Mouse (Mus musculus) small intestine, adult 2 months (tissue): ENCODE measurements around the gene Prss50. TPM values are rescaled to one million over a fixed set of nuclear protein-coding genes. Genes with fewer than 3 reads are reported as not detected.

ENCODE experiments used
- H3K27ac ChIP-seq: fragments of 200-500 bp; 2 replicates; pipeline ENCODE4 v1.5.1; 2012; ENCODE audit warnings: low read depth, low read length, control low read depth, inconsistent platforms; ENCODE audit not compliant: insufficient read depth
- H3K27me3 ChIP-seq: fragments of 200-500 bp; 2 replicates; pipeline ENCODE4 v1.6.1; 2012; ENCODE audit warnings: mild to moderate bottlenecking, moderate library complexity, low read length, inconsistent platforms; ENCODE audit not compliant: control insufficient read depth, insufficient read depth
- H3K36me3 ChIP-seq: fragments of 200-500 bp; 2 replicates; pipeline ENCODE4 v1.6.1; 2012; ENCODE audit warnings: mild to moderate bottlenecking, low read length, control low read depth, inconsistent platforms; ENCODE audit not compliant: control insufficient read depth, insufficient read depth
- H3K4me1 ChIP-seq: fragments of 200-500 bp; 2 replicates; pipeline ENCODE4 v1.6.1; 2012; ENCODE audit warnings: low read length, inconsistent platforms, mixed read lengths; ENCODE audit not compliant: control insufficient read depth, insufficient read depth, insufficient read length
- H3K4me3 ChIP-seq: fragments of 200-500 bp; 2 replicates; pipeline ENCODE4 v1.5.1; 2012; ENCODE audit warnings: low read depth, mild to moderate bottlenecking, control low read depth, inconsistent platforms, low read length, moderate library complexity
- CTCF ChIP-seq: fragments of 200-500 bp; IDR thresholded peaks from 2 replicates; pipeline ENCODE4 v1.5.1; 2012; ENCODE audit warnings: low read depth, mild to moderate bottlenecking, control low read depth, inconsistent platforms, low read length, moderate library complexity, mixed read lengths; ENCODE audit not compliant: insufficient replicate concordance, insufficient read length; ENCODE audit errors: extremely low read depth
- POLR2A ChIP-seq: fragments of 200-500 bp; IDR thresholded peaks from 2 replicates; pipeline ENCODE4 v1.6.1; 2012; ENCODE audit warnings: low read depth, mild to moderate bottlenecking, control low read depth, inconsistent platforms, low read length, moderate library complexity
- WGBS: fragments of 180-500 bp; shearing (Covaris S2); methylation state at CpG from one replicate; pipeline ENCODE4 v1.1.7; 2018; 5-methylcytosine and 5-hydroxymethylcytosine counted together
- polyA plus RNA-seq: library from polyadenylated mRNA; depleted of rRNA; stranded (reverse); fragments of >200 nt; gene quantifications from 2 replicates; pipeline ENCODE4 v1.2.3, GENCODE M21; 2012

Gene Prss50
- polyA plus RNA-seq, 1 experiment: not detected

DNA sequence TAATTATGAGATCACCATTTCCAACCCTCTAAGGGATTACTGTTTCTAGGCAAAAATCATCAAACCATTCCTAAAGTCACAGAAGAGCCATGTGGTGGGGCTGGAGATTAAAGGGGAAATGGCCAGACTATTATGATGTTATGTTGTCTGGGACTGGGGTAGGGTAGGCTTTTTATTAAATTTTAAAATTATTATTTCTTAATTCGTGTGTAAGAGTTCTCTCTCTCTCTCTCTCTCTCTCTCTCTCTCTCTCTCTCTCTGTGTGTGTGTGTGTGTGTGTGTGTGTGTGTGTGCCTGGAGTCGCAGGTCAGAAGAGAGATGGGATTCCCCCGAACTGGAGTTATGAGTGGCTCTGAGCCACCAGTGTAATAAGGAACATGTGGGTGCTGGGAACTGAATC is 31.4 kb upstream of the Prss50 start, which contains the start of gene Prss43:
Gene Prss43 (plus strand): TSS at position 301 of the 400 bp plus-strand sequence.
- Histone ChIP-seq H3K36me3 (no peaks in the 10 kb centered on the region), H3K27me3 (0 out of 2 replicates have a peak, but pooled peaks cover 3% of the 10 kb centered on the region), H3K4me3 (no peak within 1 kb of the TSS), H3K4me1 (peaks cover 2% of the 10 kb centered on the region; the same call in 1 of the 2 replicates), H3K27ac (no peak within 1 kb of the TSS)
- TF ChIP-seq CTCF (no peak), POLR2A (no peak)
- 75% methylated on average over 3 of the region's 3 CpGs for WGBS

DNA sequence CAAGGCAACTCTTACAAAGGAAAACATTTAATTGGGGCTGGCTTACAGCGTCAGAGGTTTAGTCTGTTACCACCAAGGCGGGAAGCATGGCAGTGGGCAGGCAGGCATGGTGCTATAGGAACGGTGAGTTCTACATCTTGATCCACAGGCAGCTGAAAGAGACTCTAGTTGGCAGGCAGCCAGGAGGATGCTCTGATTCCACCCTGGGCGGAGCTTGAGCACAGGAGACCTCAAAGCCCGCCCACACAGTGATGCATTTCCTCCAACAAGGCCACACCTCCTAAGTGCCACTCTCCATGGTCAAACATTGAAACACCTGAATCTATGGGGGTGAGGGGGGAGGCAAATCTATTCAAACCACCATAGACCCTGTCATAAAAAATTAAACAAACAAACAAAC is 24.7 kb upstream of the Prss50 start:
- Histone ChIP-seq H3K27ac (no peak overlapping the region), H3K36me3 (no peaks in the 10 kb centered on the region), H3K27me3 (no peaks in the 10 kb centered on the region), H3K4me3 (no peak overlapping the region), H3K4me1 (no peaks in the 10 kb centered on the region)
- WGBS: 63% methylated on average over 5 of the region's 5 CpGs
- TF ChIP-seq CTCF: no peak
- TF ChIP-seq POLR2A: no peak

DNA sequence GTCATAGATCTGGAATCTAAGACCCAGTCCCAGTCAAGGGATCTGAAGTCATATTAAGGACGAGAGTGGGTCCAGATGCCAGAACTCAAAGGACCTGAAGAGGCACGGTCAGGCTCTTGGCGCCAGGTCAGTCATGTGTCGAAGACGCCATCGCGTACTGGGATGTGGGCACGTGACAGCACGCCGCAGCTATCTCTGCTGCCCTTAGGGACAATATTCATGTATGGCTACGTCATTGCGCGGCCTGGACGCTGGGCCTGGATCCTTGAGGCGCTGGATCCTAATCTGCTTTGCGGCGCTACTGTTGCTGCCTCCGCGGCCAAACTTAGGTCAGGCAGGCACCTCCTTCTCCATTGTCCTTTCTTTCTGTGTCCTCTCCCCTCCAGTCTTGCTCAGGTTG is 23.4 kb upstream of the Prss50 start, which contains the start of gene Prss45:
Gene Prss45 (plus strand): TSS at position 178 of the 400 bp plus-strand sequence.
- 82% methylated on average over 19 of the region's 19 CpGs for WGBS
- no peak within 1 kb of the TSS for H3K4me3 ChIP-seq
- no peaks in the 10 kb centered on the region for H3K27me3 ChIP-seq
- no peak within 1 kb of the TSS; the same call in 1 of the 2 replicates for H3K27ac ChIP-seq
- TF ChIP-seq CTCF: no peak
- TF ChIP-seq POLR2A: no peak
- no peaks in the 10 kb centered on the region for H3K36me3 ChIP-seq
- H3K4me1 ChIP-seq: no peaks in the 10 kb centered on the region

DNA sequence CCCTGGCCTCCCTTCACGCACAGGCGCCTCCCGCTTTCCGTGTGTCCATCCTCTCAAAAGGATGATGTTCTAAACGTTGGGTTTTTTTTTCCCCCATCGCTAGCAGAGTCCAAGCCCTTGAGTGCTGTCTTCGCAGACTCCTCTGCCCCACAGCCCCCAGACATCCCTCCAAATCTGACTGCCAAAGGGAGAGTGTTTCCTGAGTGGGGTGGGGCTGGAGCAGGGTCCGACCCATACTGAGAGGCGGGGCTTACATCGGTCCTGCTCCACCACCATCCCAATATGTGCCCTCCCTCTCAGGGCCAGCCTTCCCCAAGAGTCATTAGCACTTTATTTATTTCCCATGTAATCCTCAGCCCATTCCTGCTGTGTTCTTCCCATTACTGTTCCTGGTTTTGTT is 22.8 kb upstream of the Prss50 start:
- Histone ChIP-seq H3K27me3 (no peaks in the 10 kb centered on the region), H3K4me1 (no peaks in the 10 kb centered on the region), H3K4me3 (no peak overlapping the region), H3K27ac (no peak overlapping the region), H3K36me3 (no peaks in the 10 kb centered on the region)
- TF ChIP-seq POLR2A (no peak), CTCF (no peak)
- 40% methylated on average over 10 of the region's 10 CpGs for WGBS

DNA sequence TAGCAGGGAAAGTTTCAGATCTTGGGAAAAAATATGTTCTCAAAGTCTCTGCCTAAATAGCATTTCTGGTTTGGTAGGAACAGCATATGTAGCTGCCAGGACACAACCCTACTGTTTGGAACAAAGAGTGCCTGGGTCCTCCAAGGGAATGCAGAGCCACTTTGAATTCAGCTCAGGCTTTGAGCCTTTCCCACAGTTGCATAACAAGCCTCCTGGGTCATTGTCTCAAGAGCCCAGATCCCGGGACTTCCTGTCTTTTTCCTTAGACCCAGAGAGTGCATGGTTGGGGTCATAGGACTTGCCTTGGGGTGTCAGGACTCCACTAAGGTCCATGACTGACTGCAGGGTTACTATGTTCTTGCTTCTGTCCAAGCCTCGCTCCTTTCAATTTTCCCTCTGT is 21.7 kb upstream of the Prss50 start:
- no peaks in the 10 kb centered on the region for H3K27me3 ChIP-seq
- no peak overlapping the region for H3K27ac ChIP-seq
- WGBS: 66% methylated on average over 2 of the region's 2 CpGs
- no peaks in the 10 kb centered on the region for H3K36me3 ChIP-seq
- no peaks in the 10 kb centered on the region for H3K4me1 ChIP-seq
- TF ChIP-seq POLR2A: no peak
- no peak for TF ChIP-seq CTCF
- H3K4me3 ChIP-seq: no peak overlapping the region

DNA sequence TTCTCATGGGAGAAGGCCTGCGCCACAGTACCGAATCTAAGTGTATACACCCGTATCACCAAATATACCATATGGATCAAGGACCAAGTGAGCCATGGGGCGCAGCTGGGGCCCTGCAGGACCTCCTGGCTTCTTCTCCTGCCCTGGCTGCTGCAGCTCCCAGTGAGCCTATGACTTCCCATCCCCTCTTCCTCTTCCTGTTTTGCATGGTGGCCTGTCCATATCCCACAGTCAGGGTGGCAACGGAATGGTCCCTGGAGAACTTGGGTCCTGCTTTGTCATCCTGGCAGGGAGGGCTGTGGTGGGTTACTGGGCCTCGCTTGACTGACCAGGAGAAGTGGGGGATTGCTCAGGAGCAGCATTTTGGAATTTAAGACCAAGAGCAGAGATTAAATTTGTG is 16.9 kb upstream of the Prss50 start:
- TF ChIP-seq CTCF (no peak), POLR2A (no peak)
- WGBS: 89% methylated on average over 6 of the region's 6 CpGs

DNA sequence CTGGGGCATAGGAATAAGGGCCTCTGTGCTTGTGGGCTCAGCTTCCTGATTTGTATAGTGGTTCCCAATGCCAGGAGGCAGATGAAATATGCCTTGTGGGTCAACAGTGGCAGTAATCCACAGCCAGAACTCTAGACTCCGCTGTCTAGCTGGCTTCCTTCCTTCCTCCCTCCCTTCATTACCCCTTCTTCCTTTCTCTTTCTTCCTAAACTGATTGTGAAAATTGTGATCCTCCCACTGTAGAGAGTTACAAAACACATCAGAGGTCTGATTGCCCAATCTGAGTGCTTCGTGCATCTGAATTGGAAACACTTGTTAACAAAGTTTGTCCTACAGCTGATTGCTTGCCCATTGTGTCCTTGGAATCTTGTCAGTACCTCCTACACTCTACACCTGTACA is 16.3 kb upstream of the Prss50 start:
- Histone ChIP-seq H3K4me1 (no peaks in the 10 kb centered on the region), H3K4me3 (no peak overlapping the region), H3K27me3 (no peaks in the 10 kb centered on the region), H3K27ac (no peak overlapping the region), H3K36me3 (no peaks in the 10 kb centered on the region)
- TF ChIP-seq POLR2A: no peak
- no peak for TF ChIP-seq CTCF
- WGBS: 37% methylated on average over 2 of the region's 2 CpGs

More for the DNA sequence above, 16.9 kb upstream of the Prss50 start:
- H3K27ac ChIP-seq: no peak overlapping the region
- no peaks in the 10 kb centered on the region for H3K4me1 ChIP-seq
- no peaks in the 10 kb centered on the region for H3K36me3 ChIP-seq
- no peaks in the 10 kb centered on the region for H3K27me3 ChIP-seq
- H3K4me3 ChIP-seq: no peak overlapping the region
